Mouse (Mus musculus): ENCODE measurements at regions not wholly inside any gene's neighbourhood (a gene's known extent, or its start where the extent isn't known, plus 50 kb on each side); places are given as distances from the start of the nearest gene placed in this dataset.

- no peaks in the 10 kb centered on the region for H3K36me3 ChIP-seq (ENCODE audit: control insufficient read depth, insufficient read depth, low read length)
- no peak overlapping the region for H3K9ac ChIP-seq (ENCODE audit: low read depth, low read length)
- H3K4me1 ChIP-seq (ENCODE audit: control insufficient read depth, insufficient read depth, low read length) = peaks cover 9% of the 10 kb centered on the region
- ATAC-seq = peak; percentile 63; the same call in 1 of the 2 replicates
- no peaks in the 10 kb centered on the region for H3K9me3 ChIP-seq (replicated peaks; ENCODE audit: control insufficient read depth, low read length, poor library complexity, severe bottlenecking)
- no peaks in the 10 kb centered on the region for H3K27me3 ChIP-seq (ENCODE audit: control insufficient read depth, insufficient read depth, low read depth, low read length)
- no peak overlapping the region for H3K4me2 ChIP-seq (ENCODE audit: low read length)
- H3K4me3 ChIP-seq (ENCODE audit: low read depth, low read length) = no peak overlapping the region
- H3K27ac ChIP-seq (ENCODE audit: low read length) = no peak overlapping the region
- WGBS = 4% methylated on average over 2 of the region's 2 CpGs
Measured at GRCm38 (mm10) chr10:95622879-95623517, 50.3 kb downstream of the Anapc15-ps start.

- H3K9me3 ChIP-seq (replicated peaks; ENCODE audit: control insufficient read depth, low read length, poor library complexity, severe bottlenecking) = no peaks in the 10 kb centered on the region
- peaks cover 9% of the 10 kb centered on the region for H3K4me1 ChIP-seq (ENCODE audit: control insufficient read depth, insufficient read depth, low read length)
- ATAC-seq = no peak
- WGBS = 89% methylated on average over 3 of the region's 3 CpGs
- no peaks in the 10 kb centered on the region for H3K36me3 ChIP-seq (ENCODE audit: control insufficient read depth, insufficient read depth, low read length)
- no peak overlapping the region for H3K9ac ChIP-seq (ENCODE audit: low read depth, low read length)
- H3K27me3 ChIP-seq (ENCODE audit: control insufficient read depth, insufficient read depth, low read depth, low read length) = no peaks in the 10 kb centered on the region
- H3K27ac ChIP-seq (ENCODE audit: low read length) = no peak overlapping the region
- no peak overlapping the region for H3K4me3 ChIP-seq (ENCODE audit: low read depth, low read length)
- H3K4me2 ChIP-seq (ENCODE audit: low read length) = no peak overlapping the region
Measured at GRCm38 (mm10) chr10:95620796-95621195, 52.5 kb downstream of the Anapc15-ps start.

- peak overlapping the region; percentile 42 for H3K4me2 ChIP-seq (ENCODE audit: low read length)
- H3K27ac ChIP-seq (ENCODE audit: low read length) = peak overlapping the region; percentile 47
- WGBS = 6% methylated on average over 10 of the region's 10 CpGs
- ATAC-seq = peak; percentile 59; the same call in 1 of the 2 replicates
- H3K9me3 ChIP-seq (replicated peaks; ENCODE audit: control insufficient read depth, low read length, poor library complexity, severe bottlenecking) = no peaks in the 10 kb centered on the region
- no peaks in the 10 kb centered on the region for H3K27me3 ChIP-seq (ENCODE audit: control insufficient read depth, insufficient read depth, low read depth, low read length)
- H3K4me3 ChIP-seq (ENCODE audit: low read depth, low read length) = no peak overlapping the region
- no peak overlapping the region for H3K9ac ChIP-seq (ENCODE audit: low read depth, low read length)
- no peaks in the 10 kb centered on the region for H3K36me3 ChIP-seq (ENCODE audit: control insufficient read depth, insufficient read depth, low read length)
- peaks cover 9% of the 10 kb centered on the region for H3K4me1 ChIP-seq (ENCODE audit: control insufficient read depth, insufficient read depth, low read length)
Measured at GRCm38 (mm10) chr10:95619601-95620000, 53.6 kb downstream of the Anapc15-ps start.

- H3K27ac ChIP-seq (ENCODE audit: low read length) = no peak overlapping the region
- H3K4me3 ChIP-seq (ENCODE audit: low read depth, low read length) = no peak overlapping the region
- 48% methylated on average over 9 of the region's 9 CpGs for WGBS
- H3K4me2 ChIP-seq (ENCODE audit: low read length) = no peak overlapping the region
- no peaks in the 10 kb centered on the region for H3K36me3 ChIP-seq (ENCODE audit: control insufficient read depth, insufficient read depth, low read length)
- no peak overlapping the region for H3K9ac ChIP-seq (ENCODE audit: low read depth, low read length)
- H3K9me3 ChIP-seq (replicated peaks; ENCODE audit: control insufficient read depth, low read length, poor library complexity, severe bottlenecking) = no peaks in the 10 kb centered on the region
- no peak for ATAC-seq
- peaks cover 9% of the 10 kb centered on the region for H3K4me1 ChIP-seq (ENCODE audit: control insufficient read depth, insufficient read depth, low read length)
- no peaks in the 10 kb centered on the region for H3K27me3 ChIP-seq (ENCODE audit: control insufficient read depth, insufficient read depth, low read depth, low read length)
Measured at GRCm38 (mm10) chr10:95618451-95619079, 54.6 kb upstream of the Nudt4 start.

- no peaks in the 10 kb centered on the region for H3K27me3 ChIP-seq (ENCODE audit: control insufficient read depth, insufficient read depth, low read depth, low read length)
- peaks cover 9% of the 10 kb centered on the region for H3K4me1 ChIP-seq (ENCODE audit: control insufficient read depth, insufficient read depth, low read length)
- H3K36me3 ChIP-seq (ENCODE audit: control insufficient read depth, insufficient read depth, low read length) = no peaks in the 10 kb centered on the region
- no peak overlapping the region for H3K27ac ChIP-seq (ENCODE audit: low read length)
- ATAC-seq = no peak
- no peak overlapping the region for H3K4me3 ChIP-seq (ENCODE audit: low read depth, low read length)
- H3K4me2 ChIP-seq (ENCODE audit: low read length) = no peak overlapping the region
- no peak overlapping the region for H3K9ac ChIP-seq (ENCODE audit: low read depth, low read length)
- 79% methylated on average over 5 of the region's 5 CpGs for WGBS
- no peaks in the 10 kb centered on the region for H3K9me3 ChIP-seq (replicated peaks; ENCODE audit: control insufficient read depth, low read length, poor library complexity, severe bottlenecking)
Measured at GRCm38 (mm10) chr10:95616821-95617220, 52.9 kb upstream of the Nudt4 start.

GRCm38 (mm10) chr10:95615849-95616650 is 52.1 kb upstream of the Nudt4 start:
- Histone ChIP-seq H3K27me3 (ENCODE audit: control insufficient read depth, insufficient read depth, low read depth, low read length) (no peaks in the 10 kb centered on the region), H3K4me2 (ENCODE audit: low read length) (no peak overlapping the region), H3K9me3 (replicated peaks; ENCODE audit: control insufficient read depth, low read length, poor library complexity, severe bottlenecking) (no peaks in the 10 kb centered on the region), H3K9ac (ENCODE audit: low read depth, low read length) (no peak overlapping the region), H3K27ac (ENCODE audit: low read length) (no peak overlapping the region), H3K4me3 (ENCODE audit: low read depth, low read length) (no peak overlapping the region), H3K36me3 (ENCODE audit: control insufficient read depth, insufficient read depth, low read length) (no peaks in the 10 kb centered on the region), H3K4me1 (ENCODE audit: control insufficient read depth, insufficient read depth, low read length) (peaks cover 11% of the 10 kb centered on the region)
- no peak for ATAC-seq
- WGBS = 75% methylated on average over 25 of the region's 25 CpGs

Data from midbrain, embryonic 16.5 days (tissue).